Mouse (Mus musculus): ENCODE results near the gene Brms1. TPM values are rescaled to one million over a fixed set of nuclear protein-coding genes. Genes with fewer than 3 reads are reported as not detected.

Gene Brms1
- total and polyA plus RNA-seq, 3 experiments: 22.8 to 50.9 (median 36.3) TPM

DNA sequence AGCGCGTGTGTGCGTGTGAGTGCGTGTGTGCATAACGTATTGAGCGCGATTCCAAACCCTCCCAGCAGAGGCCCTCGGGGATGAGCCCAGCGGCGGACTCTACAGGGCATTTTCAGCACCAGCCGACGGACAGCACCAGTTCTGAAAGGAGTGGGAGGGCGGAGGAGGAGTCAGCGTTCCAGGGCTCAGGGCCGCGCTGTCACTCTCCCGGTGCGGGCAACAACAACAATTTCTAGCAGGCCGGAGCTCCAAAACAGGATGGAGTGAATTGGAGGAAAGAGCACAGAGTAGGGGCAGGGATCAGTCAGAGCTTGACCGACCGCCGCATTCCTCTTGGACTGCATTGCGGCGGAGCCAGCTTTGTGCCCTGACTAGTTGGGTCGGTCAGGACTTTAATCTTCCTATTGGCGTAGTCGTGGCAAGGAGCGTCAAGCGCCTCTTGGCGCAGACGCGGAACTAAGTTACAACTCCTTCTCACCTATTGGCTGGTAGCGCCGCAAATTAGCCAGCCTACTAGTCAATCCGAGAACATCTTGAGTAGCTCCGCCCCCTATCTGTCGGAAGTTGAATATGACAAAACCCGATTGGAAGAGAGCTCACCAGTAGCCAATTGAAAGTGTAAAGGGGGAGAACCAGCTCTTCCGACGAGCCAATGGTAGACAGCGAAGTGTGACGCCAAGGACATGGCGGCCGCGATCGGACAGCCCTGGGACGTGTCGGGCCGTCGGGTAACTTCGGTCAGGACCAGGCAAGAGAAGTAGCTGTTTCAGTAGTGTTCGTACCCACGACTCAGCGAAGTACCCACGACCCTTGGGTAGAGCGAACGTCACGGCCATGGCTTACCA is 47.0 kb downstream of the Brms1 start, which contains the start of gene Yif1a:
TSS of gene Yif1a (plus strand) at position 655 of the 845 bp plus-strand sequence.
- Histone ChIP-seq H3K27ac (ENCODE audit: insufficient read depth, low read depth) (peak within 1 kb of the TSS; percentile 48), H3K4me3 (replicated peaks in 1 of 3; ENCODE audit: low read depth in 2 of 3, low read length in 2 of 3, poor library complexity in 1 of 3) (peak within 1 kb of the TSS; percentile 86 to 93 (median 88)), H3K36me3 (replicated peaks in 1 of 2; ENCODE audit: control insufficient read depth in 1 of 2, insufficient read depth in 1 of 2, low read length in 1 of 2) (peaks cover 24 to 37% of the 10 kb centered on the region in 2 experiments), H3K4me2 (ENCODE audit: insufficient read depth, low read depth, poor library complexity, severe bottlenecking) (peak within 1 kb of the TSS; percentile 75), H3K9me3 (replicated peaks; ENCODE audit: low read length) (peaks cover 3% of the 10 kb centered on the region), H3K27me3 (replicated peaks) (peaks cover 27% of the 10 kb centered on the region), H3K4me1 (ENCODE audit: control insufficient read depth in 1 of 2, insufficient read depth in 2 of 2) (peaks cover 12 to 15% of the 10 kb centered on the region in 2 experiments), H3K9ac (ENCODE audit: insufficient read depth, low read depth) (peak within 1 kb of the TSS; percentile 42), H3K79me2 (replicated peaks; ENCODE audit: control insufficient read depth, extremely low read depth, insufficient read depth, poor library complexity, severe bottlenecking) (no peaks in the 10 kb centered on the region)
- in situ Hi-C loops (cut with MboI; ENCODE audit: low pct_ligation_motif_present, low pct_unique_long_range_greater_than_20kb, low sequenced_read_pairs): loop anchor here (5.0 kb wide), 1 partner anchor 46 kb away; the partner anchor contains the start of gene Brms1
- TF ChIP-seq POLR2A (IDR thresholded peaks at IDR 0.05; ENCODE audit: low read depth, low read length) (peak; percentile 89), CHD2 (IDR thresholded peaks at IDR 0.05; ENCODE audit: low read length) (peak; percentile 86), NRF1 (IDR thresholded peaks at IDR 0.05; ENCODE audit: low read depth, low read length) (peak; percentile 86), MEF2A (IDR thresholded peaks at IDR 0.05; ENCODE audit: borderline replicate concordance, low read depth, low read length) (no peak), JUN (IDR thresholded peaks at IDR 0.05; ENCODE audit: insufficient read depth, low read depth, low read length) (no peak), RCOR1 (conservative IDR thresholded peaks at IDR 0.05; ENCODE audit: low read depth, low read length) (no peak), MAFK (IDR thresholded peaks at IDR 0.05; ENCODE audit: insufficient replicate concordance, low read length) (no peak), MXI1 (IDR thresholded peaks at IDR 0.05; ENCODE audit: low read depth, low read length) (peak; percentile 98), ZNF384 (IDR thresholded peaks at IDR 0.05; ENCODE audit: low read depth, low read length) (no peak), IRF4 (IDR thresholded peaks at IDR 0.05; ENCODE audit: low read depth, low read length) (peak; percentile 33; the same call in 1 of the 2 replicates), ZMIZ1 (IDR thresholded peaks at IDR 0.05; ENCODE audit: low read depth, low read length) (no peak), EP300 (IDR thresholded peaks at IDR 0.05; ENCODE audit: low read length) (no peak), MYC (IDR thresholded peaks at IDR 0.05; ENCODE audit: low read depth, low read length) (no peak), ZC3H11A (IDR thresholded peaks at IDR 0.05; ENCODE audit: low read depth, low read length) (no peak), CTCF (conservative IDR thresholded peaks at IDR 0.05 in 1 of 2, IDR thresholded peaks at IDR 0.05 in 1 of 2; ENCODE audit: low read depth in 2 of 2, low read length in 2 of 2) (peak in 1 of 2 experiments; percentile 60; a peak in 2 of 4 replicates), TBP (conservative IDR thresholded peaks at IDR 0.05; ENCODE audit: low read depth, low read length) (0 out of 2 replicates have a peak, but pooled peaks have one; percentile 27), SMC3 (IDR thresholded peaks at IDR 0.05; ENCODE audit: low read depth, low read length) (peak; percentile 30), ELF1 (IDR thresholded peaks at IDR 0.05; ENCODE audit: low read depth, low read length) (peak; percentile 94), KAT2A (IDR thresholded peaks at IDR 0.05; ENCODE audit: insufficient replicate concordance, low read length) (0 out of 2 replicates have a peak, but pooled peaks have one; percentile 18), UBTF (IDR thresholded peaks at IDR 0.05; ENCODE audit: low read depth, low read length) (0 out of 2 replicates have a peak, but pooled peaks have one; percentile 18), JUND (conservative IDR thresholded peaks at IDR 0.05; ENCODE audit: low read depth, low read length) (no peak), USF2 (conservative IDR thresholded peaks at IDR 0.05; ENCODE audit: low read depth, low read length) (no peak), MAZ (IDR thresholded peaks at IDR 0.05; ENCODE audit: low read depth, low read length) (0 out of 2 replicates have a peak, but pooled peaks have one; percentile 44), GABPA (IDR thresholded peaks at IDR 0.05; ENCODE audit: insufficient replicate concordance, low read depth, low read length) (no peak; the same call in 1 of the 2 replicates), CHD1 (IDR thresholded peaks at IDR 0.05; ENCODE audit: low read depth, low read length) (no peak), SIN3A (IDR thresholded peaks at IDR 0.05; ENCODE audit: low read length) (peak; percentile 100), BHLHE40 (IDR thresholded peaks at IDR 0.05; ENCODE audit: low read depth, low read length) (no peak), HCFC1 (IDR thresholded peaks at IDR 0.05; ENCODE audit: low read depth, low read length) (peak; percentile 81), E2F4 (IDR thresholded peaks at IDR 0.05; ENCODE audit: insufficient replicate concordance, low read depth, low read length) (no peak), PAX5 (IDR thresholded peaks at IDR 0.05; ENCODE audit: low read length) (no peak), POLR2AphosphoS2 (IDR thresholded peaks at IDR 0.05; ENCODE audit: low read depth, low read length) (no peak), ZKSCAN1 (IDR thresholded peaks at IDR 0.05; ENCODE audit: borderline replicate concordance, low read depth, low read length) (no peak), RAD21 (IDR thresholded peaks at IDR 0.05; ENCODE audit: low read depth, low read length) (no peak), NELFE (IDR thresholded peaks at IDR 0.05; ENCODE audit: low read depth, low read length) (peak; percentile 71), ETS1 (conservative IDR thresholded peaks at IDR 0.05; ENCODE audit: low read depth, low read length) (no peak), MAX (IDR thresholded peaks at IDR 0.05; ENCODE audit: low read length) (no peak), TCF12 (IDR thresholded peaks at IDR 0.05; ENCODE audit: low read depth, low read length) (peak; percentile 73), USF1 (IDR thresholded peaks at IDR 0.05; ENCODE audit: low read depth, low read length) (no peak)
- dilution Hi-C loops (cut with MboI; ENCODE audit: extremely low pct_ligation_motif_present, extremely low pct_unique_long_range_greater_than_20kb, low sequenced_read_pairs): no loop called here
- peak; percentile 100 for DNase-seq (ENCODE audit: extremely low read depth)

Measured in CH12.LX (cell line).